Mouse (Mus musculus) heart, postnatal 4 days (tissue): ENCODE measurements around the gene Soat1. TPM values are rescaled to one million over a fixed set of nuclear protein-coding genes. Genes with fewer than 3 reads are reported as not detected.
A peak's percentile ranks its signal among the peaks of the same experiment; 100 is the strongest.
"Not testable (repeated sequence)": the region's sequence is repeated elsewhere in the genome, so short reads cannot be mapped to it uniquely, and the experiment has no call there.

Source experiments
- DNase-seq: peaks from one replicate; pipeline ENCODE4 v3.0.0; 2021
- total RNA-seq, 2 experiments: library from RNA; stranded (reverse); gene quantifications; 2 replicates each; pipeline ENCODE4 v1.2.3; 2021

Gene Soat1
- total RNA-seq, 2 experiments from 2014 or later: 32.4 to 34.9 TPM

DNA sequence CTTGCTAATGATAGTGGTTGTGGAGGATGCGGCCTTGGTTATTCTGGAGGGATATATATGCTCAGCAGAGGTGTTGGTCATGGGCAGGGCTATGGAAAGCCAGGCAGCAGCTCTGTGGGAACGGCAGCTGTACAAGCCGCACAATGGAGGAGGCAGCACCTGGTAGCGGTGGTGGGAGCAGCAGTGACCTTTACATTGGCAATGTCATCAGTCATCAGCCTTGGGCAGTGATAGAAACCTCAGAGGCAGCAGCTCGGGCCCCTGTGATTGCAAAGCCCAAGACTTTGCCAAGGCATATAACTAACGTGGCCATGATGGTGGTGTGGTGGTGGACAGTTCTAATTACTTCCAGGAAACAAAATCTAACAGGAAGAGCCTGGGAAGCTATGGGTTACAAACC lies 50.6 kb downstream of the Soat1 start:
- DNase-seq: no peak

DNA sequence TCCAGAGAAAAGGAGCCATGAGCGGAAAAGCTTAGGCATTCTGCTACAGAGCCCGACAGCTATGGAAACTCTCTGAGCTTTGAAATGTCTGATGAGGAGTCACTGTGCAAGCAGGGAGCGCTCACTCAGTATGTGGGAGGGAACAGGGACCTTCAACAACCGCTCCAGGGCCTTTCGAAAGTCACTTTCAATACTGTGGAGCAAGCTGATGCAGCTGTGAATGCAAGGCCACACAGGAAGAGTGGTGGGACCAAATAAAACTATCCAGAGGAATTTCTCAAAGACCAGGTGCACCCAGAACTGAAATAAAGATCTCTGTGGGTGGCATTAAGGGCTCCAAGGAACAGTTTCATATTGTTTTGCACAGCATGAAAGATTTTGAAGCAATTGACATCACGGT lies 51.3 kb downstream of the Soat1 start:
- no peak for DNase-seq

DNA sequence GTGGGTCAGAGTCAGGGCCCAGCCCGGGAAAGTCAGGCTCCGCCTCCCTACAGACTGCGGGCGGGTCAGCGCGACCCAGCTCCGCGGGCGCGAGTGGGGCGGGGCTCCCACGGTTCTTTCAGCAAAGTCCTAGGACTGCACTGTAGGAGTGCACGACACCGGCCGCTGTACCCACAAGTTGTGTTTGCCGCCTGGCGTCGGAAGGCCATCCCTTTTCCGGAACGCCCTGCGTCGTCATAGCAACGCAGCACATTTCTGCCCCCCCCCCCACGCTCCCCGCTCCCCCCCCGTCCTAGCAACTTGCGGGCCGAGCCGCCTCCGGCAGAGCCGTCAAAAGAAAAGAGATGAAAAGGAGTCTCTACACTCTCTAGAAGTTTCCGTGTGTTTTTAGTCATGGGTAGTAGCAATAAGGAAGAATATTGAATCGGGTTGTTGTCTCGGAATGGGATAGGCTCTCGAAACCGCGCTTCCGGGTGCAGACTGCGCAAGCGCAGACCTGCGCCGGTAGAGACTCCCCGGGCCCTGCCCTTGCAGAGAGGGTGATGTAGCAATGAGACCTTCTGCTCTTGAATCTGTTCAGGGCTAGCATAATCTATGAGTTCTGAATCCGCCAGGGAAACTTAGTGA lies 53.3 kb downstream of the Soat1 start, which contains the start of gene Axdnd1:
Axdnd1 (minus strand) TSS at position 489 of the 627 bp plus-strand sequence.
- peak; percentile 86 for DNase-seq

DNA sequence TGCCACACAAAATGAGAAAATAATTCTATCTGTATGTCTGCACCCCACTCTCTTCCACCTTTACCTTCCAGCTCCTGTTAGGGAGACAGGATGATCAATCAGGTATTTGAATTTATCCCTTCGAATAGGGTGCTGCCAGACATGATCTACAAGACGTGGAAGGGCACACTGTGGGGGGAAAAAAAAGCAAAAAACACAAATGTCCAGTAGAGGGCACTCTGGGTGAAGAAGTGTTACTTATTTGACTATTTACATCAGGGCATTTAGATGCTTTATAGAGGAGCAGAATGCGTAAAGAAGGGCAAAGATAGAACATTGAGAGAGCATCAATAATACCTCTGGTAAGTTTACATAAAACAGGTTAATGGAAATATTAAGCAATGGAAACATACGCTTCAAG lies 56.0 kb downstream of the Soat1 start:
- DNase-seq: peak; percentile 53

DNA sequence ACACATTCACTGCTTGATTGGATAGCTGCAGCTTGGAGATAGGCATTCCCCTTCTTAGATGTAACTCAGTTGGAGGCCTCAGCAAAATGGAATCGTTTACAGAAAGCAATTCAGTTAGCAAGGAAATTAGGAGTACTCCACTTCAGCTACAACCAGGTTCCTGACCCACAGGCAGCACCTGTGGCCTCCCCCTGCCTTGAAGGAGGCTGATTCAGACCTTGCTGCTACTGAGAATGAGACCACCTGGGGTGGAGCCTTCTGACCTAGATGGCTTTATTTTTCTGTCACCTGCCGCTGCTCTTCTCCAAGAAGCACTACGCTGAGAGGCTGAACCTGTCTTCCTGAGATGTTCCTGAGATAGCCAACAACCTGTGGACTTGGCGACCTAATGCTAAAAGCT lies 65.6 kb downstream of the Soat1 start:
- no peak for DNase-seq

DNA sequence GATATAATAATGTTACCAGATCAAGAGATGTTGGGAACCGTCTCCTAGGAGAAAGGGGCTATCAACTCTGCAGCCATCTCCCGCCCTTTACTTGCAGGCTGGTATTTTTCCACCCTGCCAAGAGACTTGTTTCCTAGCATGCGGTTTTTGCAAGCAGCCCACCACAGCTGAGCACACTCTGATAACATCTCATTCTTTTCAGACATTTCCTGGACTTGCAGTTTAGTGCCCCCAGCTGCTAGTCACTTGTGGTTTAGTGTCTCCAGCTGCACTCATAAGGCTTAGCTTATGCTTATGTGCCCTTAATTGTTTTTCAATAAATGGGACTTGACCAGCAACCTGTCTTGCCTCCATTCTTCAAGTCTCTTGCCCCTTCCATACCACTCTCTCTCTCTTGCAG lies 66.1 kb downstream of the Soat1 start:
- DNase-seq: no peak

DNA sequence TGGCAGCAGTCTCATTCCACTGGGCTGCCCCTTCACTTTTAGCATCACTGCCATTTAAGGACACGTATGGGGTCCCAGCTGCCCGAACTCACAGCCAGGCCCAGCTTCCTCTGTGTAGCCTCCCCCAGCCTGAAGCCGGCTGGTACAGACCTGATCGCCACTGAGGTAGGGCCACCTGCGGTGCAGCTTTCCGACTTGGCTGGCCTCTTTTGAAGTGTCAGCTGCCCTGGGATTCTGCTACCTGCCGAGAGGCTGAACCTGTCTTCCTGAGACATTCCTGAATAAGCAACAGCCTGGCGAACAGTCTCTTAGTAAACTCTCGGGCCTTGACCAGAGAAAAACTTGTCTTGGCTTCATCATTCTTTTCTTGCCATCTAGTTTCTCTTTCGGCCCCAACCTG lies 70.9 kb downstream of the Soat1 start:
- no peak for DNase-seq

DNA sequence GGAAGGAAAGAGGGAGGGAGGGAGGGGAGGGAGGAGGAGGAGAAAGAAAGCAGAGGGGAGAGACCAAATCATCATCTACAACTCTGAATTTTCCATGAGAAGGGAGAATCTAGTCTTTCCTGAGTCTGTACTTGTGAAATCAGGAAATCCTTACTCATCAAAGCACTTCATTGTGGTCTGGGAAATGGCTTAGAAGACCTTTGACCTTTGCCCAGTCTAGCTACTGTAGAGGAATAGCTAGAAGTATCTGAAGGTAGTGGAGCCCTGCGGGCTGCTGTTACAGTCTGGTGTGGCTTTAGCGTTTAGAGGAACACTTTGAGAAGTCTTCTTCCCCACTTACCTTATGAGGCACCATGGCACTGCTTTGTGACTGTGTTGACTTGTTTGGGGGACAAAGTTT lies 71.6 kb downstream of the Soat1 start:
- no peak for DNase-seq

DNA sequence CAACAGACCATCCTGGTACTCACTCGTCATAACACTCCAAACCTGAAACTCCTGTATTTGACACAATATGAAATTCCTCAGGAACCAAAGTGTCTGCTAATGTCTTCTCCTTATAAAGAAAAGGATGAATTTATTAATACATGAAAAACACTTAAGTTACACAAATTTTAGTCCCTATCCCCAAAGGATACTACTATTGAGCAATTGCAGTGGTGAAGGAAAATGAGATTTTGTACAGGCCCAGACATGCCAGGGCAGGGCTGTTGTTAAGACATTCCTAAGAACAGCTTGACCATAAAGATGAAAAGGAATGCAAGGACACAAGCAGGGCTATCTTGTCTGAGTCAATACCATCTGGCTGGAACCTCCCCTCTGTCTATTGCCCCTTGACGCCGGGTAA lies 74.0 kb downstream of the Soat1 start:
- not testable (repeated sequence) for DNase-seq

DNA sequence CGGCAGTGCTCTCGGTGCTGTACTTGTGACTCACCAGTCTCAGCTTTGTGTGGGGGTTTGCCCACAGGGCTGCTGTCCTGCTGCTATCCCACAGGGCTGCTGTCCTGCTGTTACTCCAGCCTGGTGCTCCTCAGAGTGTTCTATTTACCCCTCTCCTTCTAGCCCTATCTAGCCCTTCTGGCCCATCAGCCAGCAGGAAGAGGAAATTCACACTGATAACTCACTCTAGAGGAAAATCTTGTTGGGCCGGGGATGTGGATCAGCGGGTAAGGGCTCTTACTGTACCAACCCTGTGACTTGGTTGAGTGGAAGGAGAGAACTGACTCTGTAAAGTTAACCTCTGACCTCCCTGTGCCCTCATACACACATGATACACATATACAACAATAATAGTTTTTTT lies 81.0 kb downstream of the Soat1 start:
- no peak for DNase-seq

DNA sequence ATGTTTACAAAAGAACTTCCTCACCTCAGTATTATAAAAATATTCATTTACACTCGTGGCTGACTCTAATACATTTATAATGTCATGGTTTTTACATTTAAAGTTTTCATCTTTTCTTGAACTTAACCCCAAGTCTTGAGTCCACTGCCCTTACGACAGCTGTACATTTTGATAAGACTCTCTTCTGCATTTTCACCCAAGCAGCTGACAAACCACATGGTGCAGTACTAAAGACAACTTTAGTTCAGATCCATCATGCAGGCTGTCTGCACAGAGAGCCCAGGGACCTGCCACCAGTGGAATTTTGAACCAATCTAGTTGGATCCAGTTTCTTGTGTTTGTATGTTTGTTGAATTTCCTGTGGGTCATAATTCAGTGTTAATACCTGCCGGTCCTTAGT lies 87.3 kb downstream of the Soat1 start:
- no peak for DNase-seq

DNA sequence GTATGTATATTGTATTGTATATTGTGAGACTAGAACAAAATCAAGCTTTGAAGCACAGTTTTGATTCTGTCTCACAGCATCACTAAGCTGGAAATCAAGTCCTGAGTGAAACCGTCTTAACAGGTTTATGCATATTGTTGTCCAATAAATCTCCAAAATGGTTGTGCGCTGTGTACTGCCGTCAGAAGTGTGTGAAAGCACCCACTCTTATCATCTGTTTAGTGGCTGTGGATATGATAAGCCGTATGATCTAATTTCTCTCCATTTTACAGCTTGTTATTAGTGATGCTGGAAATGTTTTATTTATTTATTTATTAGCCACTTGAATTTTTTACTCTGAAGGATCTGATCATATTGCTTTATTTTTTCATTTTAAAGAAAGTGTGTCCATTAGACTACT lies 87.9 kb downstream of the Soat1 start:
- no peak for DNase-seq

DNA sequence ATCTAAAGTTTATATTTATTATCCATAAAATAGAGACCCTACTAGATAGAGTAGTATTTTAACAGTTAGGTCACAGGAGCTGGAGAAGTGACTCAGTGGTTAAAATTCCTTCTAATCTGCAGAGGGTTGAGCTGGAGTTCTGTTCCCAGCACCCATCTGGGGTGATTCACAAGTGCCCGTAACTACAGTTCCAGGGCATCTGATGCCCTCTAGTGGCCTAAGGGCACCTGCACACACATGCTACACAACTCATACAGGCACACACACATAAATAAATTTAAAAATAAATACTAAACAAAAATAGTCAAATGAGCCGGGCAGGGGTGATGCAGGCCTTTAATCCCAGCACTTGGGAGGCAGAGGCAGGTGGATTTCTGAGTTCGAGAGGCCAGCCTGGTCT lies 92.9 kb downstream of the Soat1 start:
- no peak for DNase-seq

Other genes with a start within 250 kb of the Soat1 start
- gene Tdrd5, start 170.7 kb downstream of the Soat1 start, total RNA-seq: under 1 TPM in 1 of 2 experiments, not detected in 1; 0.10 TPM
- gene Nphs2, start 163.6 kb downstream of the Soat1 start, total RNA-seq: under 1 TPM in 1 of 2 experiments, not detected in 1; 0.23 TPM
- 100 to 1,000 TPM; 618 to 681 TPM for gene Gm2000, start 108.3 kb downstream of the Soat1 start, total RNA-seq
- under 1 TPM in 1 of 2 experiments, not detected in 1; 0.12 TPM for gene Axdnd1, start 53.2 kb downstream of the Soat1 start, total RNA-seq
- gene Gm10031, start 49.7 kb upstream of the Soat1 start, total RNA-seq: 10 to 100 TPM; 43.1 to 47.8 TPM
- gene Abl2, start 84.5 kb upstream of the Soat1 start, total RNA-seq: 10 to 100 TPM; 24.0 to 26.1 TPM
- 10 to 100 TPM; 10.1 to 12.9 TPM for gene Tor3a, start 200.0 kb upstream of the Soat1 start, total RNA-seq
- gene Fam20b, start 244.8 kb upstream of the Soat1 start, total RNA-seq: 10 to 100 TPM; 52.3 to 54.3 TPM